Mouse (Mus musculus) lung, postnatal 14 days (tissue): ENCODE data around the gene Uqcc2.

Source experiments
- DNase-seq: peaks from one replicate; pipeline ENCODE4 v3.0.0; 2021

Gene Uqcc2

DNA sequence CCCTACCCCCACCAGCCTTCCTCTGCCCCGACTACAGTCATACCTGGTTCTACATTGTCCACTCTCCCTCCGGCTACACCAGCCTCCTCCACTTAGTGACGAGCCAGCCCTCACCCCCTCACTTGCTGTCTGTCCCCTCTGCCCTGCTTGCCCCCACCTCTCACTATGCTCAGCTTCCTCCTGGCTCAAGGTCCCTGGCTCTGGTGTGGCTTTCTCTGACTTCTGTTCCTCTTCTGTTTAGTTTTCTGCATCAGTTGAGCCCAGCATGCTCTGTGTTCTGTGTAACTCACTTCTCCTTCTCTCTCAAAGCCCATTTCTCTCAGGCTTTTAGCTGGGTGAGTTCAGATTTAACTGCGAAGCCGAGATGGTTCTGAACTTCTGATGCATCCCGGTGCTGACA is 59.5 kb downstream of the Uqcc2 start:
- DNase-seq = no peak

DNA sequence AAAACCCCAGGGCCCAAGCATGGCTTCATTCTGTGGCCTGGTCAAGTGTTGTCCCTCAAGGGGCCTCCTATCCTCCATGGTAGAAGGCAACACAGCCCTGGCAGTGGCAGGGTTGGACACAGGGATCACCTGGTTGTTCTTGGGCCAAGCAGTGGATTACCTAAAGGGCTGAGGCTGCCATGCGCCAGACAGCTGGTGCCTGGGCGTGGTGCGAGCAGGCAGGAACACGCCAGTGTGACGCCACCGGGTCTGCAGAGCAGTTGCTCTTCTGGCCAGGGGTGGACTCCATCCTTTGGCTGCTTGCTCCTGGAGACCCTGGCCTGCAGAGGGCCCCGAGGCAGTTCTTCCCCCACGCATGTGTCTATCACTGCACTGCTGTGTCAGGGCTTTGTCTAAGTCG is 59.9 kb downstream of the Uqcc2 start:
- no peak for DNase-seq

DNA sequence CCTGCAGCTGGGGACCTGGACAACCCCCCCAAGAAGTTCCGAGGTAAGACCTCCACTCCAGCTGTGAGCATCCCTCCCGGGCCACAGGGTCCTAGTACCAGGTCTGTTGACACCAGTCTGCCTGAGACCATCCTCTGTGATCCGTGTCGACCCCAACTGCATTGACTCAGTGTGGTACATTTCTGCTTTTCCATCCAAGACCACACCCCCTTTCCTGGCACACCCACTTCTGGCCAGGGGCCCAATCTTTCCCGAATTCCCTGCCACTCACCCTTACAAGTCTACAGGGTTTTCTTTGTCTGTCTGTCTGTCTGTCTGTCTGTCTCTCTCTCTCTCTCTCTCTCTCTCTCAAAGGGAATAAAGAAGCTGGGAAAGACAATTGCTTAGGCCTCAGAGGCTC is 60.6 kb downstream of the Uqcc2 start:
- DNase-seq = no peak
